Mouse (Mus musculus) olfactory bulb, adult 2 months (tissue): ENCODE data around the gene Tmem184b.

Experiments used
- CTCF ChIP-seq: fragments of 200-500 bp; IDR thresholded peaks from 2 replicates; pipeline ENCODE4 v1.5.1; 2012; ENCODE audit warnings: low read depth, mild to moderate bottlenecking, low read length, moderate library complexity; ENCODE audit not compliant: insufficient read depth
- POLR2A ChIP-seq: fragments of 200-500 bp; IDR thresholded peaks from 2 replicates; pipeline ENCODE4 v1.6.1; 2012; ENCODE audit warnings: mild to moderate bottlenecking, low read depth, low read length, moderate library complexity; ENCODE audit not compliant: insufficient read depth

GRCm38 (mm10) chr15:79365068-79365467 lies 38.3 kb downstream of the Tmem184b start:
- TF ChIP-seq POLR2A (no peak), CTCF (no peak)
